In genomic region chr15:80025615-80026014, GRCm38 (mm10) we compare ENCODE assay signal across 12 mouse cellular contexts. TPM values are rescaled to one million over a fixed set of nuclear protein-coding genes. Genes with fewer than 3 reads are reported as not detected.
A peak's percentile ranks its signal among the peaks of the same experiment; 100 is the strongest.
DNase-seq lines count a peak whose midpoint lies in the region; ATAC-seq and TF ChIP-seq lines count a peak whose summit lies in the region.
"Had no signal": no experiment of that assay in that cellular context is flagged by ENCODE, and none has a peak within 500 bp of the region (broad histone marks: within the 10 kb centered on the region; RNA-seq: fewer than 3 reads in every experiment).

No protein-coding gene starts in this region.

- WGBS in lung, embryonic 16.5 days, result 52% methylated on average over 7 of the region's 7 CpGs
- 26% methylated on average over 7 of the region's 7 CpGs for WGBS in lung, adult 2 months
- WGBS in macrophage (ENCODE audit: missing documents), result 54% methylated on average over 7 of the region's 7 CpGs

- H3K4me3 ChIP-seq in lung, embryonic 16.5 days (ENCODE audit: low read length), result no peak overlapping the region
- no peak overlapping the region for H3K4me3 ChIP-seq in lung, adult 2 months (replicated peaks; ENCODE audit: extremely low read depth, low read depth, low read length)
- H3K4me3 ChIP-seq in macrophage (ENCODE audit: inconsistent target), result no peak overlapping the region
- H3K4me3 ChIP-seq: embryonic facial prominence, embryonic 15.5 days; neural tube, embryonic 15.5 days had no signal

- no peak overlapping the region for H3K9ac ChIP-seq in lung, embryonic 16.5 days (ENCODE audit: low read length)
- H3K9ac ChIP-seq: embryonic facial prominence, embryonic 15.5 days; lung, embryonic 14.5 days; neural tube, embryonic 15.5 days had no signal

- H3K36me3 ChIP-seq in lung, embryonic 16.5 days (ENCODE audit: control insufficient read depth, insufficient read depth, low read length), result no peaks in the 10 kb centered on the region
- no peaks in the 10 kb centered on the region for H3K36me3 ChIP-seq in macrophage (ENCODE audit: inconsistent target)
- H3K36me3 ChIP-seq: embryonic facial prominence, embryonic 15.5 days; neural tube, embryonic 15.5 days had no signal

- ATAC-seq in lung, embryonic 16.5 days (ENCODE audit: low read depth), result 0 out of 2 replicates have a peak, but pooled peaks have one; percentile 32

- no peaks in the 10 kb centered on the region for H3K79me2 ChIP-seq in macrophage (ENCODE audit: inconsistent target)

- DNase-seq in heart, adult 11 months, result peak; percentile 96
- DNase-seq in heart, adult 18-20 months, result no peak
- DNase-seq in lung, adult 2 months, result no peak
- DNase-seq in NIH3T3 (ENCODE audit: low read depth), result peak; percentile 39
- no peak for DNase-seq in cerebellum, adult 18-20 months
- DNase-seq in left cerebral cortex, postnatal 25 days (ENCODE audit: low spot score in 2 of 2), result no peak
- DNase-seq: gastrocnemius, postnatal 36 days; lung, embryonic 14.5 days had no signal

- TF ChIP-seq POLR2A in lung, adult 2 months (IDR thresholded peaks at IDR 0.05; ENCODE audit: borderline replicate concordance, extremely low read depth, low read depth, low read length), result no peak

- intact Hi-C loops in left cerebral cortex, postnatal 25 days (cut with DNase I), result no loop called here

- H3K4me1 ChIP-seq in lung, embryonic 16.5 days (replicated peaks; ENCODE audit: control insufficient read depth, insufficient read depth, low read length), result peaks cover 8% of the 10 kb centered on the region
- peaks cover 12% of the 10 kb centered on the region for H3K4me1 ChIP-seq in lung, adult 2 months (ENCODE audit: control insufficient read depth, insufficient read depth, low read length)

- no peak overlapping the region for H3K4me2 ChIP-seq in lung, embryonic 16.5 days (ENCODE audit: low read depth, low read length)
- H3K4me2 ChIP-seq: embryonic facial prominence, embryonic 15.5 days; lung, embryonic 14.5 days; neural tube, embryonic 15.5 days had no signal

- no peaks in the 10 kb centered on the region for H3K9me3 ChIP-seq in lung, embryonic 16.5 days (ENCODE audit: control insufficient read depth, low read length)
- H3K9me3 ChIP-seq: embryonic facial prominence, embryonic 15.5 days; neural tube, embryonic 15.5 days had no signal

- no peaks in the 10 kb centered on the region for H3K27me3 ChIP-seq in lung, embryonic 16.5 days (ENCODE audit: control insufficient read depth, insufficient read depth, low read depth, low read length)
- H3K27me3 ChIP-seq: embryonic facial prominence, embryonic 15.5 days; neural tube, embryonic 15.5 days had no signal

- no peak for TF ChIP-seq CTCF in lung, adult 2 months (IDR thresholded peaks at IDR 0.05; ENCODE audit: insufficient read depth, low read length)

- H3K27ac ChIP-seq in lung, embryonic 16.5 days (ENCODE audit: low read length), result peak overlapping the region; percentile 18; the same call in 1 of the 2 replicates
- peak overlapping the region; percentile 45 for H3K27ac ChIP-seq in macrophage
- H3K27ac ChIP-seq: embryonic facial prominence, embryonic 15.5 days; neural tube, embryonic 15.5 days had no signal

RNA-seq across cellular contexts. Expression of gene Pdgfb, which starts 10.8 kb away (rescaled TPM):
- 10 to 100 TPM; 23.1 to 29.3 TPM for total RNA-seq in heart, adult 18-20 months (2021)
- polyA plus RNA-seq in lung, embryonic 16.5 days (2015; fragmentation: Nextera tagmentation; extraction: Ambion mirVana), result 7.2 and 7.7 TPM in 2 replicates
- polyA plus RNA-seq in lung, adult 2 months (2012; rRNA removed), result 138 and 155 TPM in 2 replicates
- total RNA-seq in macrophage (2018; cell fraction: chromatin; rRNA removed), result 10 to 100 TPM in 12 of 26 experiments, 1 to 10 TPM in 14; 2.3 to 61.6 (median 9.1) TPM
- 10 to 100 TPM in 12 of 26 experiments, 1 to 10 TPM in 14; 2.9 to 35.1 (median 6.4) TPM for total RNA-seq in macrophage (2018; cell fraction: cytosol; rRNA removed)
- total RNA-seq in macrophage (2018; cell fraction: nucleus; rRNA removed), result 10 to 100 TPM in 15 of 26 experiments, 1 to 10 TPM in 11; 5.4 to 78.2 (median 13.6) TPM
- 10.0 to 24.1 TPM (median 11.9 TPM) in 3 replicates for polyA plus RNA-seq in macrophage (2018)
- 10 to 100 TPM; 34.0 to 36.7 TPM for total RNA-seq in left cerebral cortex, postnatal 25 days (2021)

RNA-seq across cellular contexts. Expression of gene Cbx7, which starts 54.7 kb away (rescaled TPM):
- 10 to 100 TPM; 17.8 to 29.8 TPM for total RNA-seq in heart, adult 18-20 months (2021)
- 3.1 and 4.3 TPM in 2 replicates for polyA plus RNA-seq in lung, embryonic 16.5 days (2015; fragmentation: Nextera tagmentation; extraction: Ambion mirVana)
- 72.5 and 75.9 TPM in 2 replicates for polyA plus RNA-seq in lung, adult 2 months (2012; rRNA removed)
- 10 to 100 TPM in 10 of 26 experiments, 1 to 10 TPM in 16; 1.4 to 33.0 (median 8.3) TPM for total RNA-seq in macrophage (2018; cell fraction: chromatin; rRNA removed)
- 1 to 10 TPM in 25 of 26 experiments, under 1 TPM in 1; 0.91 to 8.3 (median 2.7) TPM for total RNA-seq in macrophage (2018; cell fraction: cytosol; rRNA removed)
- total RNA-seq in macrophage (2018; cell fraction: nucleus; rRNA removed), result 10 to 100 TPM in 8 of 26 experiments, 1 to 10 TPM in 18; 1.2 to 27.8 (median 4.8) TPM
- 1.2 to 5.5 TPM (median 4.3 TPM) in 3 replicates for polyA plus RNA-seq in macrophage (2018)
- total RNA-seq in left cerebral cortex, postnatal 25 days (2021), result 10 to 100 TPM; 27.1 to 29.5 TPM

Comparison
In these comparisons a context has a peak if more than half of its experiments do, and no peak if none do; other contexts are left out.
1. DNase-seq: peak in heart, adult 11 months (single experiment) and NIH3T3 (single experiment); none in heart, adult 18-20 months (0 of 2), lung, adult 2 months (single experiment), cerebellum, adult 18-20 months (0 of 2) and left cerebral cortex, postnatal 25 days (0 of 2).
2. RNA of gene Cbx7, which starts 54.7 kb away (polyA plus RNA-seq): 72.5 to 75.9 TPM in lung, adult 2 months; 1.2 to 5.5 TPM in macrophage and 3.1 to 4.3 TPM in lung, embryonic 16.5 days; every median in the first group is over 10 times any median in the second.